Mouse (Mus musculus) large intestine, adult 2 months (tissue): ENCODE data around the gene Rnf208. TPM values are rescaled to one million over a fixed set of nuclear protein-coding genes. Genes with fewer than 3 reads are reported as not detected.

Source experiments
- DNase-seq: peaks from one replicate; pipeline ENCODE4 v3.0.0-alpha.2; 2012; ENCODE audit warnings: low read depth, low spot score
- WGBS: fragments of 180-500 bp; shearing (Covaris S2); methylation state at CpG from one replicate; pipeline ENCODE4 v1.1.7; 2018; 5-methylcytosine and 5-hydroxymethylcytosine counted together
- polyA plus RNA-seq: library from polyadenylated mRNA; depleted of rRNA; stranded (reverse); fragments of >200 nt; gene quantifications from 2 replicates; pipeline ENCODE4 v1.2.3, GENCODE M21; 2012; rRNA removed

Gene Rnf208
- polyA plus RNA-seq, 1 experiment, result 18.0 TPM

DNA sequence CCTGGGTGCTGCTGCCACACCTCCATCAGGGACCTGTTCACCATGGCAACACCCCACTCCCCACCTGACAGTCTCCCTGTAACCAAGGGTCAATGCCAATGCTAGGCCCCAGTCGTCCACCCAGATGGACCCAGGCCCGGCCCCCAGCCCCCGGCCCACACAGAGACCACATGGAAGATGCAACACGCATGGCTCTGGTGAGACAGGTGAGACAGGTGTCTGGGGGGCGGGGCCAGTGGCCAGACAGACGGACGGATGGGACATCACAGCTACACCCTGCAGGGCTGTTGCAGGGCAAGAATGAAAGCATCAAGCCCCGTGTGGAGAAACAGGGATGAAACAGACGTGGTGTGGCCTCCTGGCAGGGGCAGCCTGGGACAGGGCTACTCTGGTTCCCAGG is 51.7 kb downstream of the Rnf208 start:
- no peak for DNase-seq
- WGBS, result 71% methylated on average over 9 of the region's 9 CpGs

Other genes with a start within 250 kb of the Rnf208 start
- 48.7 and 62.3 TPM in 2 replicates for gene Nsmf, start 187.9 kb upstream of the Rnf208 start, polyA plus RNA-seq
- 176 and 274 TPM in 2 replicates for gene Entpd8, start 162.0 kb upstream of the Rnf208 start, polyA plus RNA-seq
- 39.3 and 46.9 TPM in 2 replicates for gene Noxa1, start 147.1 kb upstream of the Rnf208 start, polyA plus RNA-seq
- gene Nrarp, start 61.5 kb upstream of the Rnf208 start, polyA plus RNA-seq, result 23.6 and 24.9 TPM in 2 replicates
- 22.7 and 31.7 TPM in 2 replicates for gene Tor4a, start 45.4 kb upstream of the Rnf208 start, polyA plus RNA-seq
- 60.9 and 89.7 TPM in 2 replicates for gene Nelfb, start 30.8 kb upstream of the Rnf208 start, polyA plus RNA-seq
- not detected in 2 replicates for gene Stpg3, start 27.6 kb upstream of the Rnf208 start, polyA plus RNA-seq
- gene Fam166a, start 23.5 kb upstream of the Rnf208 start, polyA plus RNA-seq, result not detected in 2 replicates
- 937 and 978 TPM in 2 replicates for gene Tubb4b, start 17.6 kb upstream of the Rnf208 start, polyA plus RNA-seq
- gene Slc34a3, start 7.9 kb upstream of the Rnf208 start, polyA plus RNA-seq, result 0.52 and 2.9 TPM in 2 replicates
- not detected in 2 replicates for gene Rnf224, start 5.5 kb upstream of the Rnf208 start, polyA plus RNA-seq
- 1.6 and 1.8 TPM in 2 replicates for gene Cysrt1, start 197 bp downstream of the Rnf208 start, polyA plus RNA-seq
- 24.7 and 33.9 TPM in 2 replicates for gene AL732309.1, start 4.6 kb downstream of the Rnf208 start, polyA plus RNA-seq
- 30.4 and 35.0 TPM in 2 replicates for gene Tmem203, start 13.2 kb downstream of the Rnf208 start, polyA plus RNA-seq
- 212 and 278 TPM in 2 replicates for gene Tprn, start 20.4 kb downstream of the Rnf208 start, polyA plus RNA-seq
- 47.8 and 56.0 TPM in 2 replicates for gene Ssna1, start 30.2 kb downstream of the Rnf208 start, polyA plus RNA-seq
- gene Anapc2, start 30.2 kb downstream of the Rnf208 start, polyA plus RNA-seq, result 64.2 and 103 TPM in 2 replicates
- not detected in 2 replicates for gene Tmem210, start 45.9 kb downstream of the Rnf208 start, polyA plus RNA-seq
- gene Lrrc26, start 47.7 kb downstream of the Rnf208 start, polyA plus RNA-seq, result 92.7 and 108 TPM in 2 replicates
- 0.48 and 0.63 TPM in 2 replicates for gene Grin1, start 76.9 kb downstream of the Rnf208 start, polyA plus RNA-seq
- gene Man1b1, start 90.1 kb downstream of the Rnf208 start, polyA plus RNA-seq, result 27.5 and 31.2 TPM in 2 replicates
- gene Dpp7, start 114.1 kb downstream of the Rnf208 start, polyA plus RNA-seq, result 24.2 and 28.6 TPM in 2 replicates
- gene Uap1l1, start 123.4 kb downstream of the Rnf208 start, polyA plus RNA-seq, result 61.6 and 68.8 TPM in 2 replicates
- gene Sapcd2, start 130.1 kb downstream of the Rnf208 start, polyA plus RNA-seq, result 26.0 and 26.7 TPM in 2 replicates
- gene Entpd2, start 153.6 kb downstream of the Rnf208 start, polyA plus RNA-seq, result 36.7 and 40.4 TPM in 2 replicates
- 91.9 and 126 TPM in 2 replicates for gene Npdc1, start 157.1 kb downstream of the Rnf208 start, polyA plus RNA-seq
- 0.52 and 0.88 TPM in 2 replicates for gene Fut7, start 181.0 kb downstream of the Rnf208 start, polyA plus RNA-seq
- 7.5 and 12.4 TPM in 2 replicates for gene Abca2, start 186.4 kb downstream of the Rnf208 start, polyA plus RNA-seq
- 1.3 and 1.4 TPM in 2 replicates for gene Clic3, start 214.6 kb downstream of the Rnf208 start, polyA plus RNA-seq
- gene Paxx, start 218.8 kb downstream of the Rnf208 start, polyA plus RNA-seq, result 45.6 and 48.9 TPM in 2 replicates
- 0.53 and 1.0 TPM in 2 replicates for gene Ptgds, start 227.8 kb downstream of the Rnf208 start, polyA plus RNA-seq